Mouse (Mus musculus) C2C12 (cell line): ENCODE data around the gene Tmem218.

Experiments
- CTCF ChIP-seq: IDR thresholded peaks from one replicate; pipeline ENCODE4 v1.5.1; 2011; ENCODE audit not compliant: control insufficient read depth, insufficient read depth, insufficient read length
- MAX ChIP-seq: IDR thresholded peaks from one replicate; pipeline ENCODE4 v1.6.1; 2011; ENCODE audit warnings: mild to moderate bottlenecking, control low read depth
- MYOG ChIP-seq: IDR thresholded peaks from one replicate; pipeline ENCODE4 v1.6.1; 2011; ENCODE audit not compliant: control insufficient read depth, insufficient read length; ENCODE audit errors: extremely low read depth
- USF1 ChIP-seq: IDR thresholded peaks from one replicate; pipeline ENCODE4 v1.6.1; 2011; ENCODE audit warnings: low read depth, mild to moderate bottlenecking, control low read depth, moderate library complexity

DNA sequence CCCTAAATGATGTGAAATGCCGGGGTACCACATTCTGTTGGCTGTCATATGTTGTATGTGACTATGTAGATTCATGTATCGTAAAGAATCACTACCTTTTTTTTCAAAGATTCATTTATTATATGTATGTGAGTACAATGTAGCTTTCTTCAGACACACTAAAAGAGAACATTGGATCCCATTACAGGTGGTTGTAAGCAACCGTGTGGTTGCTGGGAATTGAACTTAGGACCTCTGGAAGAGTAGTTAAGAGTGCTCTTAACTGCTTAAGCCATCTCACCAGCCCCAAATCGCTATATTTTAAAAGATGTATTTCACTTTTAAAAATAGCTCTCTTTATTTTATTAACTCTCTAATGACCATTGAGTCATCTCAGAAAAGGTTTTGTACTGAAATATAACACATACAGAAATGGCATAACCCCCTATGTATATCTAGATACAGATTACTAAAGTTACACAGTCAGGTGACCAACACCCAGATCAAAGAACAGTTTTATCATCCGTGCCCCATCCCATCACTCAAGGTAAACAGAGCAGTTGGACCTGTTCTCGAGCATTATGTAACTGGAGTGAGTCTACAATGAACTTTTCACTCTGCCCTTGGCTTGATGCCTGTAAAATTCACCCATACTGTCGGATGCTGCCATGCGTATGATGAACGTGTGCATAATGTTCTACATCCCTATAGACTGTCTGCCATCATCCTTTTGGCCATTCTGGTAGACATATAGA is 6.5 kb downstream of the Tmem218 start:
- TF ChIP-seq CTCF (no peak), USF1 (no peak), MAX (no peak), MYOG (no peak)
